Mouse (Mus musculus) Muller cell, postnatal 12 days (primary cell): ENCODE results near the gene Nrxn3.
A peak's percentile ranks its signal among the peaks of the same experiment; 100 is the strongest.

Experiments
- DNase-seq: peaks from one replicate; pipeline ENCODE4 v3.0.0-alpha.2; 2015; ENCODE audit errors: inconsistent ontology term

Nrxn3 gene

DNA sequence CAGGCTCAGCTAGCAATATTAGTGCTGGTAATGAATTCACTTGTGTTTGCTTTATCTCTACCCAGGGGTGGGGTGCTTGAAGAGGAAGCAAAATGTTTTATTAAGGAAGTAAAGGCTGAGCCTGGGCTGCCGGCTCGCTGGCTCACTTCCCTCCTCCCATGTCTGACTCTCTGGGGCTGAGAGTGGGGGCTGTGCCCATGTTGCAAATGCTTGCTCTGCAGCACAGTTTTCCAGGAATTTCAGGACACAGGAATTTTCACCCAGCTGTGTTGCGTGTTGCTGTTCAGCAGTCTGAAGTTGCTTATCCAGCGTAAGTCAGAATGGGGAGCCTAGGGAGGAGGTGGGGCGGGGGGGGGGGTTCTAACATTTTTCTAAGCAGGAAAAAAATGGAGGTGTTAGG lies 89.5 kb downstream of the Nrxn3 start:
- DNase-seq = no peak

DNA sequence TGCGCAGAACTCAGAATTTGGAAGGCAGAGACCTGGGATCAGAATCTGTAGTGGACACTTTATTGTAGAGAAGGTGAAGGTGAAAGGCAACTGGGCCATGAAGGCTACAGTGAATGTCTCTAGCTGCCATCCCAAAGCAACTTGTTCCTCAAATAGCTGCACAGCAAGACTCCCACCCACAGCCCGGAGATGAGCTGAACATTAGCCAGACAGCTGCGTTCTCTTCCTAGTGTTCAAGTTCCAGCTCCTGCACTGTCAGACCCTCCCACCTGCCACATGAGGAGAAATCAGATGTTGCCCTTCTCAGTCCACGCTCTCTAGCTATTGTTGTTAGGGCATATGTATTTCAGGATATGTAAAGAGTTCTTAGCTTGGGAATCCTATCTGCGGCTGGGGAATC lies 94.2 kb downstream of the Nrxn3 start:
- DNase-seq = no peak

DNA sequence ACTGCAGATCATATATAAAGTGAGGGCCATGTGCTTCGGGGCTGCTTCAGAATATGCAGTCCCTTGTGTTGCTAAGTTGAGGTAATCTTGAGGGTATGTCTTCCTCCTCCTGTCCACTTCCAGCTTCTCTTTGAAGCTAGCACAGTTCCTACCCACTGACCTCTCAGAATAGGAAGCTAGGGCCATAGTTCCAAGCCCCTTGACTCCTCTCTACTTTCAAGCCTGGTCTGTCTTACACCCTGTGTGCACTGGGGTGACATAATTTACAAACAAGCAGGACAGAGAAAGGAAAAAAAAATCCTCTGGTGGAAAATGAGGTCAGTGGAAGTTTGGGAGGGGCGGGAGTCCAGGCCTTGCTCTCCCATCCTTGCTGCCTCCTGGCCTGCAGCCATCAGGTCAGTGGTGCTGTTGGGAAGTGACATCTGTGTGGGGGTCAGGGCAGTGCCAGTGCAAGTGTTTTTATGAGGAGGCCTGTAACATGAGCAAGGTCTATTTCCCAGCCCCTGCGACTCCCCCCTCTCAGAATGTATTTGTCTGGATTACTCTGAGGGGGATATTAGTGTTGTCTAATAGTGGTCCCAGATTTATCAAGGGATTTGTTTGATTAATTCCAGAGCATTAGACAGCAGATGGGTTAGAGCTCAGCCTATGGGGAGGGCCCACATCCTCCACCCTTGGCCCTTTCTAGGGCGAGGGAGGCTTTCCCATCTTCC lies 96.1 kb downstream of the Nrxn3 start:
- DNase-seq = peak; percentile 59

DNA sequence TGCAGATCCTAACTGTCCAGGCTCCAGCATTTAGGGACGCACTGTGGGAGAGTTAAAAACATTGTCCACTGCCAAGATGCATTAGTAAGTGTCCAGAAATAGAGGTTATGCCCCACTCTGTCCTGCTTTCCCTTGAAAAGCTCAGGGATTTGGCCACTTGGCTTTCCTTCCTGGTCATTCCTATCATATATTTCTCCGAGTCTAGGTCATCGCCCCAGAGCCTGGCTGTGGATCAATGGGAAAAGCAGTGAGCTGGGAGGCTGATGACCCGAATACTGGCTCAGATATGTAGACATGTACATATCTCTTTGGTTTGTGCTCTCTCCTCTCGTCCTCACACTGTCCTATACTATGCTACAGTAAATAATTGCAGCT lies 96.6 kb downstream of the Nrxn3 start:
- DNase-seq = peak; percentile 24

GRCm38 (mm10) chr12:88820131-88820530 lies 97.5 kb downstream of the Nrxn3 start:
- DNase-seq = no peak

DNA sequence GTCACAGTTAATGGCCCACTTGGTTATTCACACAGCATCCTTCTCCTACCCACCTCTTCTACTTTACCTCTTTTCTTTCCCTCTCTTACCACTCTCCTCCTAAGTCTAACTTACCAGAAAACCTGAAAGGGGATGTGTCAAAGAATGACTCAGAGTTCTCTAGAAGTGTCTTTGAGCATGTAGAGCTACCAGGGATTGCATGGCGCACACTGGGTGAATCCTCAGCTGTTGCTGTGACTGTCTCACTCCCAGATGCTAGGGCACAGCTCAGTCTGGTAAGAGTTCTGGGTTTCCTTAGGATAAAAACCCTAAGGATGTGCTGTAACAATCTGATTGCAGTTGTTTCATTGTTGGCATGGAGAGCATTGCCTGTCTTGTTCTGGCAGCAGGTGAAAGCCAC lies 108.2 kb downstream of the Nrxn3 start:
- DNase-seq = no peak

DNA sequence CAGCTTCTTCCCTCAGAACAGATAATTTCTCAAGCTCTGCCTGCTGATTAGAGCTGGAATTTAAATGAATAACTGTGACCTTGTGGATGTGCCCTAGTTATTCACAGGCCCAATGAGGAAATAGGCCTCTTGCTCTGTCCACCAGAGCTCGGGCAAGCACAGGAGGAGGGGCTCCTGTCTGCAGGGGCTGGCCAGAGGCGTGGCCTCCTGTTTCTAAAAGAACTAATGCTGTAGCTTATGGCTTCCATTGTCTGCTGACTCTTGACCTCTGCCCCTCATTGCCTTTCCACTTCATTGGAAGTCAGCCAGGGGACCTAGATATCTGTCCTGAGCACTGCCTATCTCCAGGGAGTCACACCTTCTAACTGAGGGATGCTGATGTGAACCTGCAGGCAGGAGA lies 113.1 kb downstream of the Nrxn3 start:
- DNase-seq = no peak

DNA sequence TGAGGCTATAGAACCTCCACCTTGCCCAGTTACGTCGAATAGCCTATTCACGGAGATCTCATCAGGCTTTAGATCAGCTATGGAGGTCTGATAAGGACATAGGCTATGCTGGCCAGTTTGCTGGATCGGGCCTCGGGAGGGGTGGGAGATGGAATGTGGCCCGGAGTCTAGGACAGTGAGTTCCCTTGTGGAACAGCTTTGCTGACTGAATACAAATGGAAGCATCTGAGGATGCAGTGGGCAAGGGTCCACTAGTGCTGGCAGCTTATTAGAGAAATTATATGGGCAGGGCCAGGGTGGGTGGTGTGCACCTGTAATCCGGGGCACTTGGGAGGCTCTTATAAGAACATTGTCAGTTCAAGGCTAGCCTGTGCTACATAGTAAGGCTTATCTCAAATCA lies 117.0 kb downstream of the Nrxn3 start:
- no peak for DNase-seq

GRCm38 (mm10) chr12:88841350-88841749 lies 118.7 kb downstream of the Nrxn3 start:
- no peak for DNase-seq

GRCm38 (mm10) chr12:88850400-88851179 lies 127.9 kb downstream of the Nrxn3 start:
- no peak for DNase-seq

- DNase-seq = no peak
Observed at GRCm38 (mm10) chr12:88854039-88854438, 131.4 kb downstream of the Nrxn3 start.

DNA sequence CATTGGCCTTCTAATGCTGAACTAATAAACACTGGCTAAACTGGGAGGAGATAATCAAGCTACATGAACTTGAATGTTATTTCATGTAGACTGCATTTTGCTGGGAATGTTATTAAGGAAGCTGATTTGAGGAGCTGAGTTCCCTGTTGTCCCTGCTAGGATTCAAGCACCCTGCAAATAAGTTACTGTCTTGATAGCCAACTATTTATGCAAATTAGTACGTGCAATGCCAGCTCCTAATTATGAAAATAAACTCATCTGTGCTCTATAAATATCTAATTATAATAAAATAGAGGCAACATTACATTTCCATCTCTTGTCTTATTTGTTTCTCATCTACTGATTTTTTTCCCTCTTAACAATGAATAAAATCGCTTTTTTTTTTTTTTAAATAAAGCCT lies 135.0 kb downstream of the Nrxn3 start:
- DNase-seq = no peak

DNA sequence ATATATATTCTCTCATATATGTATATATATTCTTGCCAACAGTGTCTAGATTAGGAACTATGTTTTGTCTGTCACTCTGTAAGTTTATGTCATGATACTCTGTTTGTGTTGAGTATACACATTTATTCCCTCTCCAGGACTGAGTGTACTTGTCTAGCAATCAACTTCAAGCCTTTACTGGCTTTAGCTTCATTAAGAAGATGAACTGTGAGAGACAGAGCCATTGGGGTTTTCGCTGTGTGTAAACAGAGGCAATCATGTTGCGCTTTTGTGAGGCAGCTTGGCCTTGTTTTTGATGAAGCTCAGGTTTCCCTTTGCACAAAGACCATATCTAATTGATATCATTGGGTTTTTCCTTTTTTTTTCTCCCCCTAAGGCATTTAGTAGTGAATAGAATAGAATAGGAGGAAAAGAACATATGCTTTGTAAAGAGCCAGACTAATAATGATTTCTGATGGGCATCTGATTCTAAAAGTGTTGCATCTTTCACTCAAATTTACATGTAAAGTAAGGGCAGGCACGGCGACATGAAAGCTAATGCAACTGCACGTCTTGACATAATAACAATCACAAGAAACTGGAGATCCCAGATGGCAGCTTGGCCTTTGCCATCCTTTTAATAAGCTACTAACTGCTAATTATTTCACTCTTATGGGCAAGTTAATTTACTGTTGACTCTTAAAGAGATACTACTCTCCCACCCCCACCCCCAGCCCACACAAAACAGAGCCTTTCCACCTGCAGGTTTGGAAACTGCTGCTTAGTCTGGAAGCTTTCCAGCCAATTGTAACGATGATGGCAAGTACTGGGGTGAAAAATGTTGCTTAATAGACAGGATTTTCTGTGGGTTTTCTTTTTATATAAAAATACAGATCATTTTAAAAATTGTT lies 137.0 kb downstream of the Nrxn3 start:
- DNase-seq = no peak

- DNase-seq = no peak
Observed at GRCm38 (mm10) chr12:88860397-88860796, 137.7 kb downstream of the Nrxn3 start.

GRCm38 (mm10) chr12:88863069-88863468 lies 140.4 kb downstream of the Nrxn3 start:
- DNase-seq = no peak

DNA sequence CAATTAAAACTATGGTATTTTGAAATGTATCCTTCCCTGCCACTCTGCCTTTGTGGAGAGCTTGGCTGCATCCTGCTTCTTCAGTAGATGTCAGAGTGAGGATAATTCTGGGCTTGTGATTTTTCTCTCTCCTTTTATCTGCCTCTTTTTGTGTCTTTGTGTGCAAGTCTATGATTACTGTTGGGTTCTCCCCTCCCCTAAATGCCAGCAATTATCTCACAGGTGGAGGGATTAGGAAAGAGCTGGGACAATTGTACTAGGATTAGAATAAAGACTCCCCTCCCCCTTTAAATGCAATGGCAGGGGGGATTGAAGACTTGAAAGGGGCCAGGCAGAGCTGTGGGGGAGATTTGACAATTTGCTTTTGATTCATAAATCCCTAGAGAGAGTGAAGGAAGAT lies 145.6 kb downstream of the Nrxn3 start:
- no peak for DNase-seq

- no peak for DNase-seq
Observed at GRCm38 (mm10) chr12:88897331-88897730, 174.7 kb downstream of the Nrxn3 start.

GRCm38 (mm10) chr12:88900014-88900727 lies 177.5 kb downstream of the Nrxn3 start:
- no peak for DNase-seq

DNA sequence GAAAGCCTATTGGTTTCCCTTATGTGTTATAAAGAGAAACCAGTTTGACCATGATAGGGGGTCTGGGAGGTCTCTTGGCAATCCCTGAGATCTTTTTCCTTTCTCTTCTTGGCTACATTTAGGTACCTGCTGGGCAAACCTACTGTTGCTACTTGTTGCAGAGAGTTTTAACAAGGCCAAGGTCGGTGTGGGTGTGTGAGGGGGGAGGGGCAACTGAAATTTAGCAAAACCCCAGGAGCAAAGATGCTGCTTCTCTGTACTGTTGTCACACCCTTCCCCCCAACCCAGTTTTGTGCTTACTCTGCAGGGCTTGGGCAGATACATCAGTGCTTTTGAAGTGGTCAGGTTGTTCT lies 178.0 kb downstream of the Nrxn3 start:
- no peak for DNase-seq

DNA sequence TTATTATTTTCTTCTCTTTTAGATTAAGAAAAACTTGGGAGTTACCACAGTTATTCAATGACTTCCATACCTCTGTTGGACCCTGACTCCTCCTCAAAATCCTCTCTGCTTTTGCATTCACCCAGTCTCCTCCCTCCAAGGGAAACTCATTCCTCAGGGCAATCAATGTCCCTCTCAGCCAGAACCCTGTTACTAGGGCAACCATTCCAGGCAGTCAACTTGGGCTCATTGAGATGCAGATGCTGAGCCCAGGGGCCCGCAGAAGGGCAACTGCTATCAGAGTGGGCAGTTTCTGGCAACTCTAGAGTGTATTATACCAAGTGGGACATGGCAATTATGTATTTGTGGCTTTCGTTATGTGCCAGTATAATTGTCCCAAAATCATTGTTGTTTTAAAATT lies 188.1 kb downstream of the Nrxn3 start:
- DNase-seq = peak; percentile 35

GRCm38 (mm10) chr12:88916752-88917151 lies 194.1 kb downstream of the Nrxn3 start:
- DNase-seq = no peak

- DNase-seq = no peak
Observed at GRCm38 (mm10) chr12:88924896-88925295, 202.2 kb downstream of the Nrxn3 start.
